Mouse (Mus musculus): Measurements from ENCODE around the gene Dapk1. TPM values are rescaled to one million over a fixed set of nuclear protein-coding genes. Genes with fewer than 3 reads are reported as not detected.

The Dapk1 gene
- polyA plus RNA-seq, 1 experiment from 2014 or later, result 10.1 TPM

DNA sequence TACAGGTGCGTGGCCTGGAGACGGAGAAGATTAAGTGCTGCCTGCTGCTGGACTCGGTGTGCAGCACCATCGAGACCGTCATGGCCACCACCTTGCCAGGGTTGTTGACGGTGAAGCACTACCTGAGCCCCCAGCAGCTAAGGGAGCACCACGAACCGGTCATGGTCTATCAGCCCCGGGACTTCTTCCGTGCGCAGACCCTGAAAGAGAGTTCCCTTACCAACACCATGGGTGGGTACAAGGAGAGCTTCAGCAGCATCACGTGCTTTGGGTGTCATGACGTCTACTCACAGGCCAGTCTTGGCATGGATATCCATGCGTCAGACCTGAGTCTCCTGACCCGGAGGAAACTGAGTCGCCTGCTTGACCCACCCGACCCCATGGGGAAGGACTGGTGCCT, 159.4 kb downstream of the Dapk1 start:
- Histone ChIP-seq H3K4me3 (ENCODE audit: low read depth, low read length) (no peak overlapping the region), H3K4me2 (ENCODE audit: low read depth, low read length) (no peak overlapping the region), H3K9me3 (ENCODE audit: low read length) (no peaks in the 10 kb centered on the region), H3K9ac (replicated peaks) (no peak overlapping the region), H3K4me1 (ENCODE audit: insufficient read depth) (no peaks in the 10 kb centered on the region), H3K36me3 (replicated peaks; ENCODE audit: insufficient read depth, low read length) (peaks cover 20% of the 10 kb centered on the region), H3K27me3 (ENCODE audit: insufficient read depth, low read length) (no peaks in the 10 kb centered on the region), H3K27ac (ENCODE audit: low read depth) (no peak overlapping the region)
- WGBS (ENCODE audit: insufficient replicate concordance), result 89% methylated on average over 17 of the region's 17 CpGs
- ATAC-seq (no peak), DNase-seq (no peak)
- TF ChIP-seq EP300 (IDR thresholded peaks at IDR 0.05; ENCODE audit: low read depth) (no peak), CTCF (IDR thresholded peaks at IDR 0.05; ENCODE audit: low read depth) (no peak)

DNA sequence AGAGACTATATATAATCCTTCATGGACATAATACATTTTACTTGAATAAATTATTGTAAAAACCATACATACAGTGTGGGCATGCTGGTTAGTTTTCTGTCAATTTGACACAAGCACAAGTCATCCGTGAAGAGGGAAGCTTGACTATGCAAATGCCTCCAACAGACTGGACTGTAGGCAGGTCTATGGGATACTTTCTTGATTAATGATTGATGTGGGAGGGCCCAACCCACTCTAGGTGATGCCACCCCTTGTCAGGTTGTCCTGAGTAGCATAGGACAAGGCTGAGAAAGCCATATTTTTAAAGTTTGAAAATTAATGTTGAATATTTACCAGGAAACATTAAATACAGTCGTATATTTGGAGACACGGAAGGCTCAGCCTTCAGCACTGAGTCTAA, 178.8 kb downstream of the Dapk1 start:
- DNase-seq (no peak), ATAC-seq (no peak)
- H3K27me3 ChIP-seq (ENCODE audit: insufficient read depth, low read length), result no peaks in the 10 kb centered on the region
- no peak overlapping the region for H3K9ac ChIP-seq (replicated peaks)
- TF ChIP-seq CTCF (IDR thresholded peaks at IDR 0.05; ENCODE audit: low read depth), result no peak
- TF ChIP-seq EP300 (IDR thresholded peaks at IDR 0.05; ENCODE audit: low read depth), result no peak
- no peak overlapping the region for H3K4me2 ChIP-seq (ENCODE audit: low read depth, low read length)
- no peaks in the 10 kb centered on the region for H3K36me3 ChIP-seq (replicated peaks; ENCODE audit: insufficient read depth, low read length)
- no peaks in the 10 kb centered on the region for H3K9me3 ChIP-seq (ENCODE audit: low read length)
- 71% methylated on average over 3 of the region's 3 CpGs for WGBS (ENCODE audit: insufficient replicate concordance)
- no peak overlapping the region for H3K27ac ChIP-seq (ENCODE audit: low read depth)
- no peak overlapping the region for H3K4me3 ChIP-seq (ENCODE audit: low read depth, low read length)
- H3K4me1 ChIP-seq (ENCODE audit: insufficient read depth), result no peaks in the 10 kb centered on the region

DNA sequence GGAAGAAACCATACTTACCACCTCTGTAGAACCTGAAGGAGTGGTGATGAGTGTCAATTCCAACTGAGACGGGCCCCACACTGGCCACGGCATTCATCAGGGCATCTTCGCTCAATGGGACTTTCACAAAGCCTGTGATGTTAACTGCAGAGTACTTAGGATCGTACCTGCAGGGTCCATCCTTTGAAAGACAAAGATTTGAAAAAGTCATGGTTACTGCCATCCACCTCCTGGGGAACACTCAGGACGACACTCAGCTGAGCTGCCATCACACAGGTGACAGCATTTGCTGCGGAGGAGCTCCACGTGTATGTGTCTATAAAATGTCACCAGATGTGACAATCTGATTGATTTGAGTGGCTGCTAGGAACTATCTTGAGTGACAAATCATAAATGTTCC, 181.6 kb downstream of the Dapk1 start:
- H3K9me3 ChIP-seq (ENCODE audit: low read length), result no peaks in the 10 kb centered on the region
- no peaks in the 10 kb centered on the region for H3K27me3 ChIP-seq (ENCODE audit: insufficient read depth, low read length)
- no peak for DNase-seq
- H3K27ac ChIP-seq (ENCODE audit: low read depth), result no peak overlapping the region
- H3K4me3 ChIP-seq (ENCODE audit: low read depth, low read length), result no peak overlapping the region
- no peak overlapping the region for H3K9ac ChIP-seq (replicated peaks)
- H3K4me2 ChIP-seq (ENCODE audit: low read depth, low read length), result no peak overlapping the region
- TF ChIP-seq CTCF (IDR thresholded peaks at IDR 0.05; ENCODE audit: low read depth), result no peak
- no peak for TF ChIP-seq EP300 (IDR thresholded peaks at IDR 0.05; ENCODE audit: low read depth)
- no peak for ATAC-seq
- H3K36me3 ChIP-seq (replicated peaks; ENCODE audit: insufficient read depth, low read length), result no peaks in the 10 kb centered on the region
- no peaks in the 10 kb centered on the region for H3K4me1 ChIP-seq (ENCODE audit: insufficient read depth)
- 73% methylated on average over 7 of the region's 7 CpGs for WGBS (ENCODE audit: insufficient replicate concordance)

DNA sequence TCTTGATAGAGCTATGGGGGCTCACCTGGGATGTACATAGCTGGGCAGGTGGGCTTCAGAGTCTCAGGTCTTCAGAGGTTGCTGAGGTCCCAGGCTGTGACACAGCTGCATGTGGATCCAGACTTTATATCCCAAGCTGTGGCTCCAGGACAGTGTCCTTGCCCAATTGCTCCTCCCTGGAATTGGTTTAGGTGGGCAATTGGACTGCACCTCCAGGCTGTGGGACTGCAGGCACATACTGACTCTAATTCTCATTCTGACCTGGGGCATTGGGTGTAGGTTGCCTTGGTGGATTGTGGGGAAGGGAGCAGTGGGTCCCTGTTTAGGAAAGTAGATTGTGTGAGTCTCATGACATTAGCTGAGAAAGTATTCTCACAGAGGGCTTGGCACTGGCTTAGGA, 184.5 kb downstream of the Dapk1 start, which contains the start of gene BC051665:
BC051665 (minus strand) TSS at position 101 of the 400 bp plus-strand sequence.
- no peak within 1 kb of the TSS for H3K4me2 ChIP-seq (ENCODE audit: low read depth, low read length)
- H3K9me3 ChIP-seq (ENCODE audit: low read length), result no peaks in the 10 kb centered on the region
- H3K9ac ChIP-seq (replicated peaks), result no peak within 1 kb of the TSS
- TF ChIP-seq EP300 (IDR thresholded peaks at IDR 0.05; ENCODE audit: low read depth) (no peak), CTCF (IDR thresholded peaks at IDR 0.05; ENCODE audit: low read depth) (no peak)
- H3K4me3 ChIP-seq (ENCODE audit: low read depth, low read length), result no peak within 1 kb of the TSS
- H3K36me3 ChIP-seq (replicated peaks; ENCODE audit: insufficient read depth, low read length), result no peaks in the 10 kb centered on the region
- H3K27ac ChIP-seq (ENCODE audit: low read depth), result no peak within 1 kb of the TSS
- ATAC-seq (no peak), DNase-seq (no peak)
- H3K27me3 ChIP-seq (ENCODE audit: insufficient read depth, low read length), result no peaks in the 10 kb centered on the region
- no peaks in the 10 kb centered on the region for H3K4me1 ChIP-seq (ENCODE audit: insufficient read depth)

DNA sequence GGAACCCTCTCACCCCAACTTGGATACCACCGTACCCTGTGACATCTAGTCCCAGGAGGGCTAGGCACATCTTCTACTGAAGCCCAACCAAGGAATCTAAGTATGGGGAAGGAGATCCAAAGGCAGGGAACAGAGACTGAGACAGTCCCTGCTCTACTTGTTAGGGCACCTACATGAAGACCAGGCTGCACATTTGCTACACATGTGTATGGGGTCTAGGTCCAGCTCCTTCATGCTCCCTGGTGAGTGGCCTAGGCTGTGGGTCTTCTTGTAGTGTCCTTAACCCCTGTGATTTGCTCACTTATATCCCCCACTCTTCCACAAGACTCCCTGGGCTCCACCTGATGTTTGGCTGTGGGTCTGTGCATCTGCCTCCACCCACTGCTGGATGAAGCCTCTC, 187.7 kb downstream of the Dapk1 start:
- ATAC-seq, result no peak

DNA sequence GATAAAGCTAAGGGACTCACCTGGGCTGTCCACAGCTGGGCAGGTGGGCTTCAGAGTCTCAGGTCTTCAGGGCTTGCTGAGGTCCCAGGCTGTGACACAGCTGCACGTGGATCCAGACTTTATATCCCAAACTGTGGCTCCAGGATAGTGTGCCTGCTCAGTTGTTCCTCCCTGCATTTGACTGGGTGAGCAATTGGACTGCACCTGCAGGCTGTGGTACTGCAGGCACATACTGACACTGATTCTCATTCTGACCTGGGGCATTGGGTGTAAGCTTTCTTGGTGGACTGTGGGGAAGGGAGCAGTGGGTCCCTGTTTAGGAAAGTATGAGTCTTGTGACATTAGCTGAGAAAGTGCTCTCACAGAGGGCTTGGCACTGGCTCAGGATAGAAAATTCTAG, 201.0 kb downstream of the Dapk1 start, which contains the start of gene Ctsll3:
Ctsll3 (minus strand) TSS at position 101 of the 400 bp plus-strand sequence.
- Histone ChIP-seq H3K27ac (ENCODE audit: low read depth) (no peak within 1 kb of the TSS), H3K4me1 (ENCODE audit: insufficient read depth) (no peaks in the 10 kb centered on the region), H3K9ac (replicated peaks) (no peak within 1 kb of the TSS), H3K4me3 (ENCODE audit: low read depth, low read length) (no peak within 1 kb of the TSS), H3K4me2 (ENCODE audit: low read depth, low read length) (no peak within 1 kb of the TSS), H3K9me3 (ENCODE audit: low read length) (no peaks in the 10 kb centered on the region), H3K27me3 (ENCODE audit: insufficient read depth, low read length) (no peaks in the 10 kb centered on the region), H3K36me3 (replicated peaks; ENCODE audit: insufficient read depth, low read length) (no peaks in the 10 kb centered on the region)
- DNase-seq, result no peak
- WGBS (ENCODE audit: insufficient replicate concordance), result 70% methylated on average over 1 of the region's 1 CpGs
- no peak for ATAC-seq
- no peak for TF ChIP-seq CTCF (IDR thresholded peaks at IDR 0.05; ENCODE audit: low read depth)
- TF ChIP-seq EP300 (IDR thresholded peaks at IDR 0.05; ENCODE audit: low read depth), result no peak

More for the DNA sequence above, 187.7 kb downstream of the Dapk1 start:
- no peaks in the 10 kb centered on the region for H3K27me3 ChIP-seq (ENCODE audit: insufficient read depth, low read length)
- WGBS (ENCODE audit: insufficient replicate concordance), result 76% methylated on average over 1 of the region's 1 CpGs
- no peaks in the 10 kb centered on the region for H3K9me3 ChIP-seq (ENCODE audit: low read length)
- H3K4me3 ChIP-seq (ENCODE audit: low read depth, low read length), result no peak overlapping the region
- no peaks in the 10 kb centered on the region for H3K4me1 ChIP-seq (ENCODE audit: insufficient read depth)
- H3K9ac ChIP-seq (replicated peaks), result no peak overlapping the region
- H3K4me2 ChIP-seq (ENCODE audit: low read depth, low read length), result no peak overlapping the region
- TF ChIP-seq CTCF (IDR thresholded peaks at IDR 0.05; ENCODE audit: low read depth) (no peak), EP300 (IDR thresholded peaks at IDR 0.05; ENCODE audit: low read depth) (no peak)
- no peak overlapping the region for H3K27ac ChIP-seq (ENCODE audit: low read depth)
- no peak for DNase-seq
- no peaks in the 10 kb centered on the region for H3K36me3 ChIP-seq (replicated peaks; ENCODE audit: insufficient read depth, low read length)

DNA sequence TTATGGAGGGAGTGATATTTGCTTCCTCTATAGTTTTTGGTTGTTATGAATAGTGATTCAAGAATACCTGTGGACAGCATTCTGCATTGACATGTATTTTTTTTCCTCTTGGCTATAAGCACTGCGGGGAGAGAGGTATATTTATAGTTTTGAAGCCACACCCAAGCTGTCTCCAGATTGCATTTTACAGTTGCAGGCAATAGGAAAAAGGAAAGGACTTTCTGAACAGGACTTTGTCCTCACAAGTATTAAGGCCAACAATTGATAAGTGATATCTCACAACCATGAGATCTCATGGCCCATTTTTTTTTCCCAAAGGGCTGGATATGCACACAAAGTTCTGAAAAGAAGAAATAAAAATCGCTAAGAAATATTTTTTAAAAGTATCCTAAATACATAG, 207.9 kb downstream of the Dapk1 start:
- Histone ChIP-seq H3K27ac (ENCODE audit: low read depth) (no peak overlapping the region), H3K36me3 (replicated peaks; ENCODE audit: insufficient read depth, low read length) (no peaks in the 10 kb centered on the region), H3K9me3 (ENCODE audit: low read length) (no peaks in the 10 kb centered on the region), H3K4me2 (ENCODE audit: low read depth, low read length) (no peak overlapping the region), H3K4me3 (ENCODE audit: low read depth, low read length) (no peak overlapping the region), H3K27me3 (ENCODE audit: insufficient read depth, low read length) (no peaks in the 10 kb centered on the region), H3K9ac (replicated peaks) (no peak overlapping the region), H3K4me1 (ENCODE audit: insufficient read depth) (no peaks in the 10 kb centered on the region)
- TF ChIP-seq EP300 (IDR thresholded peaks at IDR 0.05; ENCODE audit: low read depth), result no peak
- no peak for TF ChIP-seq CTCF (IDR thresholded peaks at IDR 0.05; ENCODE audit: low read depth)
- no peak for DNase-seq
- 57% methylated on average over 2 of the region's 2 CpGs for WGBS (ENCODE audit: insufficient replicate concordance)
- no peak for ATAC-seq
